Mouse (Mus musculus): ENCODE measurements at regions not wholly inside any gene's neighbourhood (a gene's known extent, or its start where the extent isn't known, plus 50 kb on each side); places are given as distances from the start of the nearest gene placed in this dataset.

DNA sequence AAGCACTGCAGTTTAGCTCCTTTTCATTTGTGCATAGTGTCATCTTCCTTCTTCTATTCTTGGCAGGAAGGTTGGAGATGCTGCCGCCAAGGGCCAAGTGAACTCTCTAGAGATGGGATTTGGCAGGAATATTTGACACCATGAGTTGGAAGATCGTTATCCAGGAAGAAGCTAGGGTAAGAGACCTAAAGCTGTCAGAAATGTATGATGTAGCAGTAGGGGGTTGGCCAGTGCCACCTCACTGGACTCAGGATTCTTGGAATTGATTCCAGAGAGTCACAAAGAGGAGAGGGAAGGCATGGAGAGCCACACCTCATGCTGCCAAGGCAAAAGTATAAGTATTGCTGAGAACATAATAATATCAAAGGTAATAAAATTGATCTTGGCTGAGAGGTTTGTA, 2835.8 kb upstream of the Lrrc6 start:
- Histone ChIP-seq H3K36me3 (replicated peaks; ENCODE audit: control insufficient read depth, insufficient read depth) (no peaks in the 10 kb centered on the region), H3K4me3 (replicated peaks; ENCODE audit: low read length) (no peak overlapping the region), H3K9me3 (ENCODE audit: control insufficient read depth, low read length) (no peaks in the 10 kb centered on the region), H3K27me3 (ENCODE audit: control insufficient read depth, insufficient read depth, low read length) (no peaks in the 10 kb centered on the region), H3K27ac (no peak overlapping the region), H3K4me2 (replicated peaks) (no peak overlapping the region), H3K4me1 (replicated peaks; ENCODE audit: control insufficient read depth, insufficient read depth, low read length) (no peaks in the 10 kb centered on the region), H3K9ac (no peak overlapping the region)
- DNase-seq (ENCODE audit: low spot score) (no peak), ATAC-seq (ENCODE audit: low FRiP score) (no peak)
- WGBS = 70% methylated on average over 2 of the region's 2 CpGs

- Histone ChIP-seq H3K27me3 (ENCODE audit: control insufficient read depth, insufficient read depth, low read length) (no peaks in the 10 kb centered on the region), H3K9me3 (ENCODE audit: control insufficient read depth, low read length) (no peaks in the 10 kb centered on the region), H3K36me3 (replicated peaks; ENCODE audit: control insufficient read depth, insufficient read depth) (no peaks in the 10 kb centered on the region), H3K4me3 (replicated peaks; ENCODE audit: low read length) (no peak overlapping the region), H3K4me1 (replicated peaks; ENCODE audit: control insufficient read depth, insufficient read depth, low read length) (no peaks in the 10 kb centered on the region), H3K27ac (no peak overlapping the region), H3K9ac (no peak overlapping the region), H3K4me2 (replicated peaks) (no peak overlapping the region)
- DNase-seq (ENCODE audit: low spot score) (no peak), ATAC-seq (ENCODE audit: low FRiP score) (no peak)
These were observed 2825.8 kb upstream of the Lrrc6 start for GRCm38 (mm10) chr15:69326537-69326936.

- ATAC-seq (ENCODE audit: low FRiP score) (no peak), DNase-seq (ENCODE audit: low spot score) (no peak)
- no peaks in the 10 kb centered on the region for H3K9me3 ChIP-seq (ENCODE audit: control insufficient read depth, low read length)
- H3K4me3 ChIP-seq (replicated peaks; ENCODE audit: low read length) = no peak overlapping the region
- no peaks in the 10 kb centered on the region for H3K4me1 ChIP-seq (replicated peaks; ENCODE audit: control insufficient read depth, insufficient read depth, low read length)
- no peak overlapping the region for H3K27ac ChIP-seq
- WGBS = 76% methylated on average over 5 of the region's 5 CpGs
- H3K9ac ChIP-seq = no peak overlapping the region
- no peaks in the 10 kb centered on the region for H3K27me3 ChIP-seq (ENCODE audit: control insufficient read depth, insufficient read depth, low read length)
- H3K36me3 ChIP-seq (replicated peaks; ENCODE audit: control insufficient read depth, insufficient read depth) = no peaks in the 10 kb centered on the region
- H3K4me2 ChIP-seq (replicated peaks) = no peak overlapping the region
These were observed 2802.4 kb upstream of the Lrrc6 start for GRCm38 (mm10) chr15:69303100-69303499.

DNA sequence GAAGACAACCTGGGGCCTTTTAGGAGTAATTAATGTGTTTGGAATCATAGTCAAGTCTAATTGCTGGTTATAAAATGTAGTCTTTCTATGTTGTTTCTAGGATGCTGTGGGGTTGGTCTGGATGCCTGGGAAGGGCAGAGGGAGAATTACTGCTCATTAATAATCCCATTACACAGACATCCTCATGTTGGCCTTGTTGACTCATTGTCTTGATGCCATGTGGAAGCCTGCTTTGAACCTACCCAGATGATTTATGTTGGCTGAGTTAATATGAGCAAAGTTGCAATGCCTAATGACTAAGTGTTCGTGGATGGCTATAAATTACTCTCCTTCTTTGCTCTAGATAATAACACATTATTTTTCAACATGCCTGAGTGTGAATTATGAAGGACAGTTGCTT, 2790.6 kb upstream of the Lrrc6 start:
- no peaks in the 10 kb centered on the region for H3K27me3 ChIP-seq (ENCODE audit: control insufficient read depth, insufficient read depth, low read length)
- DNase-seq (ENCODE audit: low spot score) (no peak), ATAC-seq (ENCODE audit: low FRiP score) (no peak)
- H3K4me1 ChIP-seq (replicated peaks; ENCODE audit: control insufficient read depth, insufficient read depth, low read length) = no peaks in the 10 kb centered on the region
- H3K9ac ChIP-seq = no peak overlapping the region
- H3K9me3 ChIP-seq (ENCODE audit: control insufficient read depth, low read length) = no peaks in the 10 kb centered on the region
- H3K4me2 ChIP-seq (replicated peaks) = no peak overlapping the region
- no peaks in the 10 kb centered on the region for H3K36me3 ChIP-seq (replicated peaks; ENCODE audit: control insufficient read depth, insufficient read depth)
- H3K4me3 ChIP-seq (replicated peaks; ENCODE audit: low read length) = no peak overlapping the region
- WGBS = 59% methylated on average over 1 of the region's 1 CpGs
- no peak overlapping the region for H3K27ac ChIP-seq

- H3K9ac ChIP-seq = no peak overlapping the region
- H3K36me3 ChIP-seq (replicated peaks; ENCODE audit: control insufficient read depth, insufficient read depth) = no peaks in the 10 kb centered on the region
- H3K27ac ChIP-seq = no peak overlapping the region
- H3K4me2 ChIP-seq (replicated peaks) = no peak overlapping the region
- DNase-seq (ENCODE audit: low spot score) (no peak), ATAC-seq (ENCODE audit: low FRiP score) (no peak)
- H3K4me1 ChIP-seq (replicated peaks; ENCODE audit: control insufficient read depth, insufficient read depth, low read length) = no peaks in the 10 kb centered on the region
- H3K27me3 ChIP-seq (ENCODE audit: control insufficient read depth, insufficient read depth, low read length) = no peaks in the 10 kb centered on the region
- H3K4me3 ChIP-seq (replicated peaks; ENCODE audit: low read length) = no peak overlapping the region
- H3K9me3 ChIP-seq (ENCODE audit: control insufficient read depth, low read length) = no peaks in the 10 kb centered on the region
These were observed 2775.0 kb upstream of the Lrrc6 start for GRCm38 (mm10) chr15:69275546-69276255.

GRCm38 (mm10) chr15:69274225-69274766, 2773.6 kb upstream of the Lrrc6 start:
- Histone ChIP-seq H3K27ac (no peak overlapping the region), H3K9ac (no peak overlapping the region), H3K9me3 (ENCODE audit: control insufficient read depth, low read length) (no peaks in the 10 kb centered on the region), H3K36me3 (replicated peaks; ENCODE audit: control insufficient read depth, insufficient read depth) (no peaks in the 10 kb centered on the region), H3K4me2 (replicated peaks) (no peak overlapping the region), H3K27me3 (ENCODE audit: control insufficient read depth, insufficient read depth, low read length) (no peaks in the 10 kb centered on the region), H3K4me1 (replicated peaks; ENCODE audit: control insufficient read depth, insufficient read depth, low read length) (no peaks in the 10 kb centered on the region), H3K4me3 (replicated peaks; ENCODE audit: low read length) (no peak overlapping the region)
- WGBS = 64% methylated on average over 8 of the region's 8 CpGs
- no peak for DNase-seq (ENCODE audit: low spot score)
- ATAC-seq (ENCODE audit: low FRiP score) = no peak

GRCm38 (mm10) chr15:69273518-69273917, 2772.8 kb upstream of the Lrrc6 start:
- DNase-seq (ENCODE audit: low spot score) (no peak), ATAC-seq (ENCODE audit: low FRiP score) (no peak)
- no peak overlapping the region for H3K9ac ChIP-seq
- no peak overlapping the region for H3K4me2 ChIP-seq (replicated peaks)
- no peaks in the 10 kb centered on the region for H3K4me1 ChIP-seq (replicated peaks; ENCODE audit: control insufficient read depth, insufficient read depth, low read length)
- 91% methylated on average over 1 of the region's 1 CpGs for WGBS
- no peaks in the 10 kb centered on the region for H3K27me3 ChIP-seq (ENCODE audit: control insufficient read depth, insufficient read depth, low read length)
- no peak overlapping the region for H3K27ac ChIP-seq
- no peak overlapping the region for H3K4me3 ChIP-seq (replicated peaks; ENCODE audit: low read length)
- H3K36me3 ChIP-seq (replicated peaks; ENCODE audit: control insufficient read depth, insufficient read depth) = no peaks in the 10 kb centered on the region
- no peaks in the 10 kb centered on the region for H3K9me3 ChIP-seq (ENCODE audit: control insufficient read depth, low read length)

GRCm38 (mm10) chr15:69261940-69262339, 2761.2 kb upstream of the Lrrc6 start:
- no peak overlapping the region for H3K9ac ChIP-seq
- ATAC-seq (ENCODE audit: low FRiP score) (no peak), DNase-seq (ENCODE audit: low spot score) (no peak)
- WGBS = 88% methylated on average over 1 of the region's 1 CpGs
- no peak overlapping the region for H3K4me3 ChIP-seq (replicated peaks; ENCODE audit: low read length)
- H3K9me3 ChIP-seq (ENCODE audit: control insufficient read depth, low read length) = no peaks in the 10 kb centered on the region
- no peaks in the 10 kb centered on the region for H3K36me3 ChIP-seq (replicated peaks; ENCODE audit: control insufficient read depth, insufficient read depth)
- no peak overlapping the region for H3K27ac ChIP-seq
- no peak overlapping the region for H3K4me2 ChIP-seq (replicated peaks)
- H3K27me3 ChIP-seq (ENCODE audit: control insufficient read depth, insufficient read depth, low read length) = no peaks in the 10 kb centered on the region
- no peaks in the 10 kb centered on the region for H3K4me1 ChIP-seq (replicated peaks; ENCODE audit: control insufficient read depth, insufficient read depth, low read length)

DNA sequence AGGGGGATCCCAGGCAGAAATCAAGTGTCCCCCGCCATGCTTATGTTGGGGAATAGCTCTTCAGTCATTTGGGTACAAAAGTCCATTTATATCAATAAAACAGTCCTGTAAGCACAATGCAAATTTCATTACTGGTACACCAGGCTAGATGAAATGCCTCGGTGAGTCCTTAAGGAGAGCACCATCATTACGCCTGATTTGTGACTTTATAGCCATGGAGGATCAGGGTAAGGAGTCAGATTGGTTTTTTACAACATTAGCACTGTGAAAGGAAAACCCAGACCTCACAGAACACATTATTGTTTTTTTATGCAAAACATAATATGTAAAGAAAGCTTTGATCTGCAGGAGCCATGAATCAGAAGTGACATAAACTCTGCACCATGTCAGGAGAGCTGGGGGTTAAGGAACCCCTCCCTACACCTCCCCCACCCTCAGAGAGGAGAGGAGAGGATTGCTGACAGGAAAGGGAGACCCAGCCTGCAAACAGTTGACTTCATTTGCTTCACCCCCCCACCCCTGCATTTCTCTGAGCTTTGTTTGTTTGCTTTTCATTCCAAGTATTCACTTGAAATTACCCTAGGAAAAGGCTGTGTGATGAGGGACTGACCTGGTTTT, 2756.6 kb upstream of the Lrrc6 start:
- no peaks in the 10 kb centered on the region for H3K27me3 ChIP-seq (ENCODE audit: control insufficient read depth, insufficient read depth, low read length)
- H3K9ac ChIP-seq = no peak overlapping the region
- no peak overlapping the region for H3K4me2 ChIP-seq (replicated peaks)
- WGBS = 63% methylated on average over 3 of the region's 3 CpGs
- no peaks in the 10 kb centered on the region for H3K4me1 ChIP-seq (replicated peaks; ENCODE audit: control insufficient read depth, insufficient read depth, low read length)
- ATAC-seq (ENCODE audit: low FRiP score) (no peak), DNase-seq (ENCODE audit: low spot score) (no peak)
- H3K27ac ChIP-seq = no peak overlapping the region
- no peaks in the 10 kb centered on the region for H3K9me3 ChIP-seq (ENCODE audit: control insufficient read depth, low read length)
- H3K4me3 ChIP-seq (replicated peaks; ENCODE audit: low read length) = no peak overlapping the region
- H3K36me3 ChIP-seq (replicated peaks; ENCODE audit: control insufficient read depth, insufficient read depth) = no peaks in the 10 kb centered on the region

Measured in hindbrain, embryonic 14.5 days (tissue).